Mouse (Mus musculus) skeletal muscle tissue, adult 2 months (tissue): ENCODE data around the gene Txn2.
"Not testable (repeated sequence)": the region's sequence is repeated elsewhere in the genome, so short reads cannot be mapped to it uniquely, and the experiment has no call there.

Source experiments
- DNase-seq: peaks from one replicate; pipeline ENCODE4 v3.0.0-alpha.2; 2012; ENCODE audit warnings: low read depth, low spot score

Txn2 gene

DNA sequence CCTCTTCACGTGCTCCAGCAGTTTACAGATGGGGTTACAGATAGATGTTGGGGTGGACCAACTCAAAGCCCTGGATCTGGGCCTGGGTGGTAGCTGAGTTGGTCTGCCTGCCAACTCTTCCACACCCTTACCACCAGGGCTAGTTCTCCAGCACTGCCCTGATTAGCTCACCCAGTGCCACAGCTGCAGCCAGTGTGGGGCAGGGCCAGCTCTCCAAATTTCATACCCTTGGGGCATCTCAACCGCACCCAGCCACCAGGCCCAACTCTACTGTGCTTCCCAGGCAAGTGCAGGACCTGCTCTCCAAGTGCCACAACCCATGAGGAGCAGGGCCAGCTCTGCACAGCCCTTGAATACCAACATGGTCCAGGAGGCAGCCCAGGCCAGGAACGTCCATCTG, 49.0 kb downstream of the Txn2 start:
- no peak for DNase-seq

DNA sequence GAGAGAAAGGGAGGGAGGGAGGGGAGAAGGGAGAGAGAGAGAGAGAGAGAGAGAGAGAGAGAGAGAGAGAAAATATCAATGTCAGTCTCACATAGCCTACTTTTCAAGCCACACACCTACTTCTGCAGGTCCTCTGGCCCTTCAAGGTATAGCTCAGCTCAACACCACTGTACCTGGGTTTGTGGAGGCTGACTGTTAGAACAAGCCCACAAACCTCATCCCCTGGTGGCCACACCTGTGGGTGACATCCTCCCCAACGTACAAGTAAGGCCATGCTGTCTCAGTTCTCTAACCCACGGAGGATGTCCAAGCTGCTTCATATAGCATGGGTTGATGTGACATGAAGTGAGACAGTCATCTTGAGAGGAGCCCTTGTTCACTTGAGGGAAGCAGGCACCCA, 51.6 kb downstream of the Txn2 start:
- no peak for DNase-seq

DNA sequence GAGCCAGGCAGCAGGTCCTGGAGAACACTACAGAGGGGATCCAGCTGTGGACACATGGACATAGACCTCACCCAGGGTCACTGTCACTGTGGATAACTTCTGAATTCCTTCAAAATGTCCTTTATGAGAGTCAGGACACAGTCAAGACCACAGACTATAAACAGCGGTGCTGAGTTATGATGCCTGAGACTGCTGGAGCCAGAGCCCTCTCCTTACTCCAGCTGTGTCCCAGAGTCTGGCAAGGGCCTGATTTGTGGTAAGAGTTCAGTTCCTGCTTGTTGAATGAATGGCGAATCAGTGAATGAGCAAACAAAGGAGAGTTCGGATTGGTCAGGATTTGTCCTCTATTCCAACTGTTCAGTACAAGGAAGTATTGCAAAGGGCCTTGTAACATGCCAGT, 52.1 kb downstream of the Txn2 start:
- DNase-seq = no peak

DNA sequence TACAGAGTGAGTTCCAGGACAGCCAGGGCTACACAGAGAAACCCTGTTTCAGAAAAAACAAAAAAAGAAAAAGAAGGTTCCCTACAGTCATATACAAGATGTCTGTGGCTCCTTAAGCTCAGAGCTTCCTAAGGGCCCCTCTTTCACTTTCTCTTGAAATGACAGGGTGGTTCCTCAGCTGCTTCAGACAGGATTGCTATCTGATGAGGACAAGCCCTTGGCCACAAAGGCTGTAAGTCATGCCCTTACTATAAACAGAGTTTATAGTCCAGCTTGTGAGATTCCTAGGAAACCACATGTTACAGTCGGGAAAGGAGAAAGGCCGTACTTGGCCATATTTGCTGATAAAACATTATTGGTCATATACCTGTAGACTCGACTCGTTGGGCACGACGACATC, 52.9 kb downstream of the Txn2 start:
- DNase-seq = no peak

DNA sequence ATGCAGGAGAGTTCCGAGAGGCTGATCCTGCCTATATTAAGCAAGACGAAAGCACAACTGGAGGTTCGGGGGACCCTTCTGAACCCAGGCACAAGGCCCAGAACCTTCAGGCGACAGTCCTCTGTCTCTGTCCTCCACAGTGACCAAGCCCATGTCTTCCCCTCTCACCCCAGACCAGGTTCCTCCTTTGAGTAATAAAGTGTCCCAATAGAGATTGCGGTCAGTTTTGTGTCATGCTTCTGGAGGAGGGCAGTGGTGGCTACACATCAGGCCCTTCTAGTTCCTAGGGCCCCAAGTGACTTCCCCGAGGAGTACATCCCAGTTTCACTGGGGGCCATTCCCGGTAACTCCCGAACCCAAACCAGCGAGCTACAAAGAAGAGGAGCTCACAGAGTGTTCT, 54.0 kb downstream of the Txn2 start:
- no peak for DNase-seq

DNA sequence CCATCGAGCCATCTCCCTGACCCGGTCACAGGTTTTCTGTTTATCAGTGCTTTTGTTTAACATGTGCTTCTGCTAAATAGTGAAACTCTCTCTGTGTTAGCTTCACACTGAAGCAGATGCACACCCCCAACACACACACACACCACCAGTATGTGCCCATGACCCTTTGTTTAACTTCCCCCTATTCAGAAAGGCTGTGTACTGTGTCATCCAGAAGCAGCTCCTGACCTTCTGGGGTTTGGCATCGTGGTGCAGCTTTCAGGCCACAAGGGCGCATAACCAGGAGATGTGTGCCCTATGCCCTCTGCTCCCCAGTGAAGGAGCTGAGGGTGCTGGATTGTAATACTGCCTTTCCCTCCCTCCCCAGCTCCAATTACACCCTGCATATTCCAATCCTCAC, 54.5 kb downstream of the Txn2 start:
- no peak for DNase-seq

DNA sequence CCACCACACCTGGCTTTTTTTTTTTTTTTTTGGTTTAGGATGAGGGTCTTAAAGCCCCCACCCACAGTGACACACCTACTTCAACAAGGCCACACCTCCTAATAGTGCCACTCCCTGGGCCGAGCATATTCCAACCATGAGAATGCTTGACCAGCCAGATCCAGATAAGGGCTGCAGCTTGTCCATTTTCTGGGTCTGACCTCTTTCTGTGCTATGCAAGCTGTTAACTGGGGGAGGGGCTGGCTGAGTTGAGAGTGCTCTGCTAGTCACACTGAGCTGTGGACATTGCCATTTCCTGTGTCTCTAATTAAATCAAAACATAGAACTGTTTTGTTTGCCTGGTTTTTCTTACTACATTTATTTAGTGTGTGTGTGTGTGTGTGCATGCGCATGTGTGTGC, 55.2 kb downstream of the Txn2 start:
- DNase-seq = no peak

DNA sequence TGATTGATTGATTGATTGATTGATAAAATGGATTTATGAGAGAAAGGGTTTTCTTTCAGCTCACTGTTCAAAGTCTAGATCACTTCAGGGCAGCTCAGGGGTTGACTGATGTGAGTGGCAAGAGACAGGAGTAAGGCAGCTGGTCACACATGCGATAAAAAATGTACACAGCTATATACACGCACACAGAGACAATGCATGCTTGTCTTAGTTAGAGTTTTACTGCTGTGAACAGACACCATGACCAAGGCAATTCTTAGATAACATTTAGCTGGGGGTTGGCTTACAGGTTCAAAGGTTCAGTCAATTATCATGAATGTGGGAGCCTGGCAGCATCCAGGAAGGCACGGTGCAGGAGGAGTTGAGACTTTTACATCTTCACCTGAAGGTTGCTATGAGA, 55.8 kb downstream of the Txn2 start:
- no peak for DNase-seq

DNA sequence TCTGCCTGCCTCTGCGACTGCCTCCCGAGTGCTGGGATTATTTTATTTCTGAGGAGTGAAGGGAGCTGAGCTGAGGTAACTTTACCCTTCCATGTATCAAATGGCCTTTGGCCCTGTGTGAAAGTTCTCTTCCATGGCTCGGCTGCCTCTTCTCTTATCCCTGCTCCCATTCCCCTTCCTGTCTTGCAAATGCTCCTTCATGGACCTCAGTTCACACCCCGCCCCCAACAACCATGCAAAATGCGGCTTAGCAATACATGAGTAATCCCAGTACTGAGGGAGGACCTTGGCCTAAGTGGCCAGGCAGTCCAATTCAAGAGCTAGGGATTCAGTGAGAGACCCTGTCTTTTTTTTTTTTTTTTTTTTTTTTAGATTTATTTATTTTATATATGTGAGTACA, 60.5 kb downstream of the Txn2 start:
- DNase-seq = no peak

DNA sequence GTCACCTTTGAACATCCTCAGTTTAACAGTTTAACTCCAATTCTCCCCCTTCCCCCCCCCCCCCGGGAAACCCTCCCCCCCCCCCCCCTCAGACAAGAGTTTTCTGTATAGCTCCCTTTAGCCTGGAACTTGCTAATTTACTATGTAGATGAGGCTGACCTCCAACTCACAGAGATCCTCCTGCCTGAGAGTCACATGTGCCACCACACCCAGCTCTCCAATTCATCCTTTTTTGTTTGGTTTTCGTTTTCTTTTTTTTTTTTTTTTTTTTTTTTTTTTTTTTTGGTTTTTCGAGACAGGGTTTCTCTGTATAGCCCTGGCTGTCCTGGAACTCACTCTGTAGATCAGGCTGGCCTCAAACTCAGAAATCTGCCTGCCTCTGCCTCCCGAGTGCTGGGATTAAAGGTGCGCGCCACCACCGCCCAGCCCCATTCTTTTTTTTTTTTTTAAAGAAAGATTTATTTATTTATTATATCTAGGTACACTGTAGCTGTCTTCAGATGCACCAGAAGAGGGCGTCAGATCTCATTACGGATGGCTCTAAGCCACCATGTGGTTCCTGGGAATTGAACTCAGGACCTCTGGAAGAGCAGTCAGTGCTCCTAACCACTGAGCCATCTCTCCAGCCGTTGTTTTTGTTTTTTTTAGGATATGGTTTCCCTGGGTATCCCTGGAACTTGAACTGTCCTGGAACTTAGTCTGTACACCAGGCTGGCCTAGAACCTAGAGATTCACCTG, 61.4 kb downstream of the Txn2 start:
- not testable (repeated sequence) for DNase-seq

DNA sequence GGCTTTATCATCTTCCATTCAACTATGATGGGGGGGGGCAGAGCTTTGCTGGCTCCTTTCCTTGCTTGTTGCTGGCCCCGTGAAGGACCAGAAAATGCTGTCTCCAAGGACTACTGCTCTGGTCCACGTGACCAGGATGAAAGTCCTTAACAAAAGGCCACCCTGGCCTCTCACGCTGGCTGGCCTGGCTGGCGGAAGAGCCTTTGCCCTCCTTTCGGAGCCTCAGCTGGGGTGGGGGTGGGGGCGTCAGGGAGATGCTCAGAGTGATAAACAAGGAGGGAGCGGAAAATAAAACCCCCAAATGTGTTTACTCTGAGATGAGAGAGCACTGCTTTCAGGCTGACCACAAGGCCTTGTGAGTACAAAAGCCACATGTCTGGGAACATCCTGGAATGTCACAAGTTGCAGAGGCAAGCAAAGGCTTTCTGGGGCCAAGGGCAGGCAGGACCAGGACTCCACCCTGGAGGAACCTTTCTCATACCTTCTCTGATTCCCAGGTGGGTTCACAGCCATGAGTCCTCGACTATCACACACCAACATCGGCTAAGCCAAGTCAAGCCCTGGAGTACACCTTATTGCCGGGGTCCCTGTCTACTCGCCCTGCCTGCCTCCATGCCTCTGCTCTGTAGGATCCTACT, 62.1 kb downstream of the Txn2 start:
- DNase-seq = no peak
